Mouse (Mus musculus) small intestine, adult 2 months (tissue): Measurements from ENCODE around the gene Gm30737.
"Not testable (repeated sequence)": the region's sequence is repeated elsewhere in the genome, so short reads cannot be mapped to it uniquely, and the experiment has no call there.

Experiments
- CTCF ChIP-seq: fragments of 200-500 bp; IDR thresholded peaks from 2 replicates; pipeline ENCODE4 v1.5.1; 2012; ENCODE audit warnings: low read depth, mild to moderate bottlenecking, control low read depth, inconsistent platforms, low read length, moderate library complexity, mixed read lengths; ENCODE audit not compliant: insufficient replicate concordance, insufficient read length; ENCODE audit errors: extremely low read depth
- POLR2A ChIP-seq: fragments of 200-500 bp; IDR thresholded peaks from 2 replicates; pipeline ENCODE4 v1.6.1; 2012; ENCODE audit warnings: low read depth, mild to moderate bottlenecking, control low read depth, inconsistent platforms, low read length, moderate library complexity

DNA sequence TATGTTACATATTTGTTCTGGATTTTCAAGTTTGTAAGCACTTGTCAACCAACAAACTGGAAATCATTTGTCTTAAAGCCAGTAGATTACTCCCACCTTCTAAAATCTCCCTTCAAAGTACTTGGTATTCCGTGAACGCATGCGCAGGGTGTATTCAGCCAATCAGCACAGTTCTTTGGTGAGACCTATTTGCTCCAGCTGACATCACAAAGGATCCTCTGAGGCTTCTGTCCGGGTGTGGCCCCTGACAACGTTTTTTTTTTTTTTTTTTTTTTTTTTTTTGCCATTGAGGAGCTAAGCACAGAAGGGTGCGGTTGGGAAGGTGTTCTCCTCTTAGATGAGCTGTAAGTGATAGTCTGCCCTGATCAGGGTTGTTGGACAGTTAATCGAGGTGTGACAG lies at the start of gene Gm30737:
- not testable (repeated sequence) for TF ChIP-seq CTCF, POLR2A
